In genomic region chr4:141060426-141061301, GRCm38 (mm10) we compare ENCODE assay signal across 1 mouse cellular context.
TF ChIP-seq lines count a peak whose summit lies in the region.

Crocc (minus strand) TSS chr4:141060550.

TF ChIP-seq in CH12.LX, 34 proteins besides CTCF, POLR2A, EP300 and RAD21 (continued from another document):
- TF ChIP-seq ELF1 (IDR thresholded peaks at IDR 0.05; ENCODE audit: low read depth, low read length) (peak; percentile 50), BHLHE40 (IDR thresholded peaks at IDR 0.05; ENCODE audit: low read depth, low read length) (peak; percentile 52; the same call in 1 of the 2 replicates), KAT2A (IDR thresholded peaks at IDR 0.05; ENCODE audit: insufficient replicate concordance, low read length) (peak; percentile 56; the same call in 1 of the 2 replicates), IRF4 (IDR thresholded peaks at IDR 0.05; ENCODE audit: low read depth, low read length) (peak; percentile 68), MAFK (IDR thresholded peaks at IDR 0.05; ENCODE audit: insufficient replicate concordance, low read length) (no peak), JUN (IDR thresholded peaks at IDR 0.05; ENCODE audit: insufficient read depth, low read depth, low read length) (no peak)
